Mouse (Mus musculus) neural tube, embryonic 13.5 days (tissue): Measurements from ENCODE around the gene Gbp7. TPM values are rescaled to one million over a fixed set of nuclear protein-coding genes. Genes with fewer than 3 reads are reported as not detected.
"Not testable (repeated sequence)": the region's sequence is repeated elsewhere in the genome, so short reads cannot be mapped to it uniquely, and the experiment has no call there.

ENCODE experiments used
- ATAC-seq: fragments of 200-750 bp; cut with Nextera tagmentation; 2 replicates; pipeline ENCODE4 v1.8.0; 2017; ENCODE audit warnings: low read depth, mild to moderate bottlenecking, moderate TSS enrichment, moderate library complexity
- H3K27ac ChIP-seq: fragments of 300-500 bp; sonication (generic); replicated peaks from 2 replicates; pipeline ENCODE4 v1.5.1; 2015; ENCODE audit warnings: moderate library complexity, mild to moderate bottlenecking, inconsistent platforms
- H3K27me3 ChIP-seq: fragments of 300-500 bp; sonication (generic); 2 replicates; pipeline ENCODE4 v1.6.1; 2015; ENCODE audit warnings: mild to moderate bottlenecking, inconsistent platforms
- H3K36me3 ChIP-seq: fragments of 300-500 bp; sonication (generic); 2 replicates; pipeline ENCODE4 v1.6.1; 2015; ENCODE audit warnings: mild to moderate bottlenecking, inconsistent platforms
- H3K4me1 ChIP-seq: fragments of 300-500 bp; sonication (generic); replicated peaks from 2 replicates; pipeline ENCODE4 v1.6.1; 2015; ENCODE audit warnings: inconsistent platforms
- H3K4me2 ChIP-seq: fragments of 300-500 bp; sonication (generic); 2 replicates; pipeline ENCODE4 v1.6.1; 2015; ENCODE audit warnings: inconsistent platforms, mild to moderate bottlenecking, moderate library complexity
- H3K4me3 ChIP-seq: fragments of 300-500 bp; sonication (generic); 2 replicates; pipeline ENCODE4 v1.5.1; 2015; ENCODE audit warnings: mild to moderate bottlenecking, inconsistent platforms
- H3K9ac ChIP-seq: fragments of 300-500 bp; sonication (generic); 2 replicates; pipeline ENCODE4 v1.6.1; 2015; ENCODE audit warnings: moderate library complexity, mild to moderate bottlenecking, inconsistent platforms
- H3K9me3 ChIP-seq: fragments of 300-500 bp; sonication (generic); 2 replicates; pipeline ENCODE4 v1.6.1; 2016; ENCODE audit warnings: inconsistent platforms
- WGBS: fragments of 180-500 bp; shearing (Covaris S2); methylation state at CpG from one replicate; pipeline ENCODE4 v1.1.7; 2015; 5-methylcytosine and 5-hydroxymethylcytosine counted together
- polyA plus RNA-seq: library from polyadenylated mRNA; unstranded; fragments of >200 nt; fragmentation: Nextera tagmentation; extraction: Ambion mirVana; gene quantifications from 2 replicates; pipeline ENCODE4 v1.2.1, GENCODE M21; 2015

Gbp7 gene
- polyA plus RNA-seq, 1 experiment from 2014 or later, result 1.8 TPM

GRCm38 (mm10) chr3:142535667-142536066 is 5.5 kb downstream of the Gbp7 start:
- 73% methylated on average over 1 of the region's 1 CpGs for WGBS
- 0 out of 2 replicates have a peak, but pooled peaks cover 3% of the 10 kb centered on the region for H3K27me3 ChIP-seq
- H3K4me2 ChIP-seq, result no peak overlapping the region
- no peak overlapping the region for H3K4me3 ChIP-seq
- no peak overlapping the region for H3K9ac ChIP-seq
- H3K9me3 ChIP-seq, result no peaks in the 10 kb centered on the region
- peaks cover 4% of the 10 kb centered on the region; the same call in 1 of the 2 replicates for H3K4me1 ChIP-seq
- no peak overlapping the region for H3K27ac ChIP-seq
- ATAC-seq, result no peak
- H3K36me3 ChIP-seq, result no peaks in the 10 kb centered on the region

GRCm38 (mm10) chr3:142541391-142541790 is 11.2 kb downstream of the Gbp7 start:
- Histone ChIP-seq H3K27ac (no peak overlapping the region), H3K9ac (no peak overlapping the region), H3K9me3 (no peaks in the 10 kb centered on the region), H3K4me2 (no peak overlapping the region), H3K36me3 (no peaks in the 10 kb centered on the region), H3K4me1 (no peaks in the 10 kb centered on the region), H3K4me3 (no peak overlapping the region), H3K27me3 (no peaks in the 10 kb centered on the region)
- ATAC-seq, result no peak
- 85% methylated on average over 6 of the region's 6 CpGs for WGBS

DNA sequence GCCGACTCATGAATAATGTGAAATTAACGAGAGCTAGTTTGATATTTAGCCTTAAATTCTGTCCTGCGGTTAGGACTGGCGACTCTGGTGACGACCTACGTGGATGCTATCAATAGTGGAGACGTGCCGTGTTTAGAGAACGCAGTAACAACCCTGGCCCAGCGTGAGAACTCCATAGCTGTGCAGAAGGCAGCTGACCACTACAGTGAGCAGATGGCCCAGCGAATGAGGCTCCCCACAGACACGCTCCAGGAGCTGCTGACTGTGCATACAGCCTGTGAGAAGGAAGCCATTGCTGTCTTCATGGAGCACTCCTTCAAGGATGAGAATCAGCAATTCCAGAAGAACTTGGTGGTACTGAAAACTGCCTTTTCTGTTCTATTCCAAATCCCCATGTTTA is 12.6 kb downstream of the Gbp7 start:
- not testable (repeated sequence) for H3K27ac ChIP-seq, H3K27me3 ChIP-seq, H3K4me3 ChIP-seq, H3K9ac ChIP-seq, H3K4me1 ChIP-seq, H3K4me2 ChIP-seq, ATAC-seq, H3K9me3 ChIP-seq, H3K36me3 ChIP-seq
- WGBS, result 67% methylated on average over 12 of the region's 12 CpGs

GRCm38 (mm10) chr3:142546690-142547089 is 16.5 kb downstream of the Gbp7 start:
- no peaks in the 10 kb centered on the region for H3K9me3 ChIP-seq
- H3K4me3 ChIP-seq, result no peak overlapping the region
- no peak overlapping the region for H3K27ac ChIP-seq
- no peak overlapping the region for H3K4me2 ChIP-seq
- no peaks in the 10 kb centered on the region for H3K27me3 ChIP-seq
- H3K9ac ChIP-seq, result no peak overlapping the region
- no peaks in the 10 kb centered on the region for H3K36me3 ChIP-seq
- no peaks in the 10 kb centered on the region for H3K4me1 ChIP-seq
- no peak for ATAC-seq
- WGBS, result 78% methylated on average over 3 of the region's 3 CpGs

DNA sequence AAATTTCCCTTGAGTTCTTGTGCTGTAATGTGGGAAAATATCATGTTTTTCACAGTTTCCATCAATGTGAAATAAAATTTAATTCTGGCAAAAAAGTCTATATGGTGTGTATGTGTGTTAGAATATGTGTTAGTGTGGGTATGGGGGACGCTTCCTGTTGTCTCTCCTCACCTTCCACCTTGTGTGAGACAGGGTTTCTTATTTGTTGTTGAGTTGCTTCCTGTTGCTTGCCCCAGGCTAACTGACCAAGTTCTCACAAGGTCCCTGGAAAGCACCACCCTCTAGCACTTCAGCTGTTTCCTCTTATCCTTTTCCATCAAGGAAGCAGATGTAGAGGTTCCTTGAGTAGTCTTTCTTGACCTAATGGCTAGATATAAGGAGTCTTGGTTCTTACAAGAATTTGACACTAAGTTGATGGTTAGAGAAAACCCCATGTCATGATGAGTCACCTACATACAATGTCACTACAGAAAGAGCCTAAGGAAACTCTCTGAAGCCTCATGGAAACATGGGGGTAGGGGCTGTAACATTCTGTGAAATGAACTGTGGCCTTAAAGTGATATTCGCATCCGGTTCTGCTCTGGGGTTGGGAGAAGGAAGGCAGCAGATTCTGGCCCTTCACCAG is 20.0 kb downstream of the Gbp7 start:
- 89% methylated on average over 3 of the region's 3 CpGs for whole genome bisulfite sequencing
- H3K27me3 ChIP-seq, result no peaks in the 10 kb centered on the region

DNA sequence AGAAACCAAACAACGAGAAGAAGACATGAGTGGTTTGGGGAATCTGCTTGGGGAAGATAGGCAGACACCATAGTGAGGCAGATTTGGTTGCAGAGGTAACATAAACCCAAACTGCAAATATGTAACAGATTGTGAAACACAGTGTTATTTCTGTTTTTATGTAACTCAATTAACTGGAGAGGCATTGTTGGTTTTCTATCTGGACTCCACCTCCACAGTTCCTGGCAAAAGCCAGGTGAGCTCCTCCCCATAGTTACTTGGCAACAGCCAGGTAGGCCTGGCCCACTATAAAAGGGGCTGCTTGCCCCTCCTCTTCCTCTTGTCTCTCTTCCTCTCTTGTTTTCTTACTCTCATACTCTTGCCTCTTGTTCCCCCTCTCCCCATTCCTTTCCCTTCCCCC is 24.5 kb downstream of the Gbp7 start:
- no peak for ATAC-seq
- H3K4me3 ChIP-seq, result no peak overlapping the region
- 77% methylated on average over 1 of the region's 1 CpGs for WGBS
- no peak overlapping the region for H3K27ac ChIP-seq
- no peak overlapping the region for H3K9ac ChIP-seq
- H3K4me2 ChIP-seq, result no peak overlapping the region
- H3K36me3 ChIP-seq, result no peaks in the 10 kb centered on the region
- no peaks in the 10 kb centered on the region for H3K4me1 ChIP-seq
- H3K9me3 ChIP-seq, result no peaks in the 10 kb centered on the region
- H3K27me3 ChIP-seq, result no peaks in the 10 kb centered on the region

More for the DNA sequence above, 20.0 kb downstream of the Gbp7 start:
- H3K9me3 ChIP-seq, result no peaks in the 10 kb centered on the region
- no peak overlapping the region for H3K4me3 ChIP-seq
- H3K27ac ChIP-seq, result no peak overlapping the region
- ATAC-seq, result no peak
- H3K36me3 ChIP-seq, result no peaks in the 10 kb centered on the region
- H3K4me2 ChIP-seq, result no peak overlapping the region
- H3K9ac ChIP-seq, result no peak overlapping the region
- no peaks in the 10 kb centered on the region for H3K4me1 ChIP-seq

DNA sequence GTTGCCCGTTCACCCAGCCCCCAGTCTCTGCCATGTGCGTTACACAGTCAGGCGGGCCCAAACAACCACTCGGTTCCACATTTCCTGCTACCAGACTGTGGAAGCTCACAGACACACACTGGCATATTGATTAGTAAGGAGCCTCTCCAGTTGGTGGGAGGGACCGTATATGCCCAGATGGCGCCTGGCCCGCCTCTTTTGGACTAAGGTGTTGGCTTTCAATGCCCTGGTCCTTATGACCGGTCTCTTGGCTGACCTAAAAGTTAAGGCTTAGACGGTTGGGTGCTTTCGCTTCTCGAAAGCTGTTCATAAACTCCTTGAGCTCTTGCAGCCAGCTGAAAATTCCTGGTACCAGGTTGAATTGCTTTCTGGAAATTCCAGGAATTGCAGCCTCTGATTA is 25.5 kb downstream of the Gbp7 start:
- Histone ChIP-seq H3K27me3 (no peaks in the 10 kb centered on the region), H3K27ac (no peak overlapping the region), H3K4me1 (peaks cover 9% of the 10 kb centered on the region; the same call in 1 of the 2 replicates), H3K4me2 (no peak overlapping the region), H3K36me3 (no peaks in the 10 kb centered on the region), H3K9ac (no peak overlapping the region), H3K4me3 (no peak overlapping the region), H3K9me3 (no peaks in the 10 kb centered on the region)
- 89% methylated on average over 11 of the region's 11 CpGs for WGBS
- no peak for ATAC-seq

GRCm38 (mm10) chr3:142559632-142560228 is 29.6 kb downstream of the Gbp7 start, which contains the start of gene Gbp3:
Gene Gbp3 (plus strand): TSS chr3:142560026.
- ATAC-seq, result no peak
- Histone ChIP-seq H3K9ac (0 out of 2 replicates have a peak within 1 kb of the TSS, but pooled peaks have one; percentile 31), H3K27ac (no peak within 1 kb of the TSS), H3K4me2 (peak within 1 kb of the TSS; percentile 46), H3K9me3 (no peaks in the 10 kb centered on the region), H3K36me3 (no peaks in the 10 kb centered on the region), H3K27me3 (no peaks in the 10 kb centered on the region), H3K4me1 (peaks cover 10% of the 10 kb centered on the region; the same call in 1 of the 2 replicates), H3K4me3 (peak within 1 kb of the TSS; percentile 25)
- WGBS, result 30% methylated on average over 3 of the region's 3 CpGs

GRCm38 (mm10) chr3:142560296-142560948 is 30.3 kb downstream of the Gbp7 start:
- ATAC-seq, result peak; percentile 77

DNA sequence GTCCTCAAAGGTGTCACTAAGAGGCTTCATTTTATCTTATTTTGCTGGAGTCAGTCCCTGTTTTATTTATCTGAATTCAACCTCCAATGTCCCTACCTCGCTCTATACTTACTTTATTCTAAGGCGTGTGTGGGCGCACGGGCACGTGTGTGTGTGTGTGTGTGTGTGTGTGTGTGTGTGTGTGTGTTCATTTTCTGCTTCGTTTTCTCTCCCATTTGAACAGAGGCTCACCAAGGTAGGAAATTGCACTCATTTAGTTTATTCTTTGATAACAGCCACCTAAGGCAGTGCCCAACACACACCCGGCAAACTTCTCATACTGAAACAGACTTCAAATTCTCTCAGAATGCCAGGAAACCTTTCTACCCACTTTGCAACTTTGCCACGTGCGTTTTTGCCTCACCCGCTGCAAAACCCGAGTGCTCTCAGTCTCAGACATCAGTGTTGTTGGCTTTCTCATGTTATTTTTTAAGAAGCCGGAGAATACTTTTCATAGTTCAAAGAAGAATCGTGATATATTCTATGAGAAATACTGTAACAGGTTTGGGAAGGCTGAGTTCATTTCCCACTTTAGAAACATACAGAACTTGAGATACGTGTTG is 31.0 kb downstream of the Gbp7 start:
- 88% methylated on average over 14 of the region's 14 CpGs for WGBS
- Histone ChIP-seq H3K36me3 (no peaks in the 10 kb centered on the region), H3K9me3 (no peaks in the 10 kb centered on the region), H3K4me2 (no peak overlapping the region), H3K9ac (no peak overlapping the region), H3K4me3 (no peak overlapping the region), H3K27ac (no peak overlapping the region), H3K4me1 (peaks cover 10% of the 10 kb centered on the region; the same call in 1 of the 2 replicates), H3K27me3 (no peaks in the 10 kb centered on the region)
- no peak for ATAC-seq

More at GRCm38 (mm10) chr3:142560296-142560948, 30.3 kb downstream of the Gbp7 start:
- peaks cover 10% of the 10 kb centered on the region; the same call in 1 of the 2 replicates for H3K4me1 ChIP-seq
- H3K36me3 ChIP-seq, result no peaks in the 10 kb centered on the region
- no peaks in the 10 kb centered on the region for H3K27me3 ChIP-seq
- H3K27ac ChIP-seq, result no peak overlapping the region
- peak overlapping the region; percentile 25 for H3K4me3 ChIP-seq
- H3K9ac ChIP-seq, result 0 out of 2 replicates have a peak overlapping the region, but pooled peaks have one; percentile 31
- peak overlapping the region; percentile 46 for H3K4me2 ChIP-seq
- WGBS, result 22% methylated on average over 12 of the region's 12 CpGs
- H3K9me3 ChIP-seq, result no peaks in the 10 kb centered on the region

GRCm38 (mm10) chr3:142561666-142562065 is 31.5 kb downstream of the Gbp7 start:
- ATAC-seq, result no peak
- H3K27me3 ChIP-seq, result no peaks in the 10 kb centered on the region
- no peak overlapping the region for H3K27ac ChIP-seq
- 81% methylated on average over 7 of the region's 7 CpGs for whole genome bisulfite sequencing
- no peaks in the 10 kb centered on the region for H3K36me3 ChIP-seq
- H3K4me2 ChIP-seq, result no peak overlapping the region
- H3K9ac ChIP-seq, result no peak overlapping the region
- H3K4me1 ChIP-seq, result peaks cover 10% of the 10 kb centered on the region; the same call in 1 of the 2 replicates
- H3K4me3 ChIP-seq, result no peak overlapping the region
- H3K9me3 ChIP-seq, result no peaks in the 10 kb centered on the region

DNA sequence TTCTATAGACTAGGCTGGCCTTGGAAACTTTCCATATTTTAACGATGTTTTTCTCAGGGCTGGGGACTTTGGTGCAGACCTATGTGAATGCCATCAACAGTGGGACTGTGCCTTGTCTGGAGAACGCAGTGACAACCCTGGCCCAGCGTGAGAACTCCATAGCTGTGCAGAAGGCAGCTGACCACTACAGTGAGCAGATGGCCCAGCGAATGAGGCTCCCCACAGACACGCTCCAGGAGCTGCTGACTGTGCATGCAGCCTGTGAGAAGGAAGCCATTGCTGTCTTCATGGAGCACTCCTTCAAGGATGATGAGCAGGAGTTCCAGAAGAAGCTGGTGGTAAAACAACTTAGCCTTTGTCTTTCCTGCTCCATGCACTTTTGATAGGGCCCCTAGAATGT is 37.3 kb downstream of the Gbp7 start:
- H3K4me3 ChIP-seq, H3K4me1 ChIP-seq, ATAC-seq, H3K9ac ChIP-seq, H3K36me3 ChIP-seq, H3K27ac ChIP-seq, H3K9me3 ChIP-seq, H3K27me3 ChIP-seq, H3K4me2 ChIP-seq: not testable (repeated sequence)
- 72% methylated on average over 5 of the region's 5 CpGs for WGBS
